Mouse (Mus musculus) small intestine, adult 2 months (tissue): ENCODE data around the gene Grik3.

Experiments used
- CTCF ChIP-seq: fragments of 200-500 bp; IDR thresholded peaks from 2 replicates; pipeline ENCODE4 v1.5.1; 2012; ENCODE audit warnings: low read depth, mild to moderate bottlenecking, control low read depth, inconsistent platforms, low read length, moderate library complexity, mixed read lengths; ENCODE audit not compliant: insufficient replicate concordance, insufficient read length; ENCODE audit errors: extremely low read depth
- POLR2A ChIP-seq: fragments of 200-500 bp; IDR thresholded peaks from 2 replicates; pipeline ENCODE4 v1.6.1; 2012; ENCODE audit warnings: low read depth, mild to moderate bottlenecking, control low read depth, inconsistent platforms, low read length, moderate library complexity

DNA sequence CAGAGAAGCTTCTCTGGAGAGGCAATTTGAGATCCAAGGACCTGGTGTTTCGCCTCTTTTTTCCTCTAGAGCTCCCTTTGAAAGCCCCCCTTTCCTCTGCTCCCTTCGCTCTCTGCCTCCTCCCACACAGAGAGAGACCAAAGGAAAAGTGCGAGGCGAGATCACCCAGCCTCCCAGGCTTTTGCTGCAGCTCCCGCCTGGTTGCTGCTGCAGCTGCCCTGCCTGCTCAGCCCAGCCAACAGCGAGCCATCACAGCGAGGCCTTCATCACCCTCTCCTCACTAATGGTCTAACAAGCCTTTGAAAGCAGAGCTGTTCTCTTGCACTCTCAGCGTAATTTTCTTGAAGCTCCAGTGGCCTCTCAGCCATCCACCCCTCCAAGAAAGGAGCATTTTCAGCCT lies 196.6 kb downstream of the Grik3 start:
- no peak for TF ChIP-seq CTCF
- TF ChIP-seq POLR2A, result no peak
